Mouse (Mus musculus): ENCODE data around the gene Rhoj. TPM values are rescaled to one million over a fixed set of nuclear protein-coding genes. Genes with fewer than 3 reads are reported as not detected.

The Rhoj gene
- total and polyA plus RNA-seq, 3 experiments = not detected

GRCm38 (mm10) chr12:75369418-75369851 is 61.3 kb downstream of the Rhoj start:
- Histone ChIP-seq H3K27me3 (replicated peaks) (no peaks in the 10 kb centered on the region), H3K27ac (ENCODE audit: insufficient read depth, low read depth) (no peak overlapping the region)

GRCm38 (mm10) chr12:75374437-75374836 is 66.3 kb downstream of the Rhoj start:
- no peak for DNase-seq (ENCODE audit: extremely low read depth)
- Histone ChIP-seq H3K9ac (ENCODE audit: insufficient read depth, low read depth) (no peak overlapping the region), H3K27ac (ENCODE audit: insufficient read depth, low read depth) (no peak overlapping the region), H3K9me3 (replicated peaks; ENCODE audit: low read length) (no peaks in the 10 kb centered on the region), H3K4me1 (ENCODE audit: control insufficient read depth in 1 of 2, insufficient read depth in 2 of 2) (peaks cover 0 to 6% of the 10 kb centered on the region in 2 experiments; a peak in 2 of 4 replicates), H3K27me3 (replicated peaks) (no peaks in the 10 kb centered on the region), H3K79me2 (replicated peaks; ENCODE audit: control insufficient read depth, extremely low read depth, insufficient read depth, poor library complexity, severe bottlenecking) (no peaks in the 10 kb centered on the region), H3K4me3 (replicated peaks in 1 of 3; ENCODE audit: low read depth in 2 of 3, low read length in 2 of 3, poor library complexity in 1 of 3) (no peak overlapping the region), H3K36me3 (replicated peaks in 1 of 2; ENCODE audit: control insufficient read depth in 1 of 2, insufficient read depth in 1 of 2, low read length in 1 of 2) (no peaks in the 10 kb centered on the region), H3K4me2 (ENCODE audit: insufficient read depth, low read depth, poor library complexity, severe bottlenecking) (no peak overlapping the region)
- TF ChIP-seq MXI1 (IDR thresholded peaks at IDR 0.05; ENCODE audit: low read depth, low read length) = no peak
- TF ChIP-seq CHD1 (IDR thresholded peaks at IDR 0.05; ENCODE audit: low read depth, low read length) = no peak
- dilution Hi-C loops (cut with MboI; ENCODE audit: extremely low pct_ligation_motif_present, extremely low pct_unique_long_range_greater_than_20kb, low sequenced_read_pairs) = no loop called here
- in situ Hi-C loops (cut with MboI; ENCODE audit: low pct_ligation_motif_present, low pct_unique_long_range_greater_than_20kb, low sequenced_read_pairs) = no loop called here

More at GRCm38 (mm10) chr12:75369418-75369851, 61.3 kb downstream of the Rhoj start:
- TF ChIP-seq ZC3H11A (IDR thresholded peaks at IDR 0.05; ENCODE audit: low read depth, low read length) = no peak
- TF ChIP-seq HCFC1 (IDR thresholded peaks at IDR 0.05; ENCODE audit: low read depth, low read length) = no peak
- TF ChIP-seq BHLHE40 (IDR thresholded peaks at IDR 0.05; ENCODE audit: low read depth, low read length) = no peak
- TF ChIP-seq JUN (IDR thresholded peaks at IDR 0.05; ENCODE audit: insufficient read depth, low read depth, low read length) = no peak
- TF ChIP-seq CHD1 (IDR thresholded peaks at IDR 0.05; ENCODE audit: low read depth, low read length) = no peak
- no peak for TF ChIP-seq MAFK (IDR thresholded peaks at IDR 0.05; ENCODE audit: insufficient replicate concordance, low read length)
- no peak for TF ChIP-seq KAT2A (IDR thresholded peaks at IDR 0.05; ENCODE audit: insufficient replicate concordance, low read length)
- no peak for TF ChIP-seq MEF2A (IDR thresholded peaks at IDR 0.05; ENCODE audit: borderline replicate concordance, low read depth, low read length)
- no peak for TF ChIP-seq SMC3 (IDR thresholded peaks at IDR 0.05; ENCODE audit: low read depth, low read length)
- in situ Hi-C loops (cut with MboI; ENCODE audit: low pct_ligation_motif_present, low pct_unique_long_range_greater_than_20kb, low sequenced_read_pairs) (no loop called here), dilution Hi-C loops (cut with MboI; ENCODE audit: extremely low pct_ligation_motif_present, extremely low pct_unique_long_range_greater_than_20kb, low sequenced_read_pairs) (no loop called here)
- no peaks in the 10 kb centered on the region for H3K4me1 ChIP-seq (ENCODE audit: control insufficient read depth in 1 of 2, insufficient read depth in 2 of 2)
- no peaks in the 10 kb centered on the region for H3K36me3 ChIP-seq (replicated peaks in 1 of 2; ENCODE audit: control insufficient read depth in 1 of 2, insufficient read depth in 1 of 2, low read length in 1 of 2)
- no peak overlapping the region for H3K4me3 ChIP-seq (replicated peaks in 1 of 3; ENCODE audit: low read depth in 2 of 3, low read length in 2 of 3, poor library complexity in 1 of 3)
- DNase-seq (ENCODE audit: extremely low read depth) = no peak
- no peak overlapping the region for H3K4me2 ChIP-seq (ENCODE audit: insufficient read depth, low read depth, poor library complexity, severe bottlenecking)
- H3K9ac ChIP-seq (ENCODE audit: insufficient read depth, low read depth) = no peak overlapping the region
- no peaks in the 10 kb centered on the region for H3K79me2 ChIP-seq (replicated peaks; ENCODE audit: control insufficient read depth, extremely low read depth, insufficient read depth, poor library complexity, severe bottlenecking)
- H3K9me3 ChIP-seq (replicated peaks; ENCODE audit: low read length) = no peaks in the 10 kb centered on the region

GRCm38 (mm10) chr12:75375060-75375459 is 66.9 kb downstream of the Rhoj start:
- dilution Hi-C loops (cut with MboI; ENCODE audit: extremely low pct_ligation_motif_present, extremely low pct_unique_long_range_greater_than_20kb, low sequenced_read_pairs) (no loop called here), in situ Hi-C loops (cut with MboI; ENCODE audit: low pct_ligation_motif_present, low pct_unique_long_range_greater_than_20kb, low sequenced_read_pairs) (no loop called here)
- H3K4me3 ChIP-seq (replicated peaks in 1 of 3; ENCODE audit: low read depth in 2 of 3, low read length in 2 of 3, poor library complexity in 1 of 3) = no peak overlapping the region
- DNase-seq (ENCODE audit: extremely low read depth) = no peak
- H3K36me3 ChIP-seq (replicated peaks in 1 of 2; ENCODE audit: control insufficient read depth in 1 of 2, insufficient read depth in 1 of 2, low read length in 1 of 2) = no peaks in the 10 kb centered on the region
- no peaks in the 10 kb centered on the region for H3K79me2 ChIP-seq (replicated peaks; ENCODE audit: control insufficient read depth, extremely low read depth, insufficient read depth, poor library complexity, severe bottlenecking)
- H3K27me3 ChIP-seq (replicated peaks) = no peaks in the 10 kb centered on the region
- H3K9ac ChIP-seq (ENCODE audit: insufficient read depth, low read depth) = no peak overlapping the region
- H3K9me3 ChIP-seq (replicated peaks; ENCODE audit: low read length) = no peaks in the 10 kb centered on the region
- H3K4me2 ChIP-seq (ENCODE audit: insufficient read depth, low read depth, poor library complexity, severe bottlenecking) = no peak overlapping the region
- TF ChIP-seq ZC3H11A (IDR thresholded peaks at IDR 0.05; ENCODE audit: low read depth, low read length) (no peak), IRF4 (IDR thresholded peaks at IDR 0.05; ENCODE audit: low read depth, low read length) (no peak), ZMIZ1 (IDR thresholded peaks at IDR 0.05; ENCODE audit: low read depth, low read length) (no peak), SIN3A (IDR thresholded peaks at IDR 0.05; ENCODE audit: low read length) (no peak), NELFE (IDR thresholded peaks at IDR 0.05; ENCODE audit: low read depth, low read length) (no peak), TCF12 (IDR thresholded peaks at IDR 0.05; ENCODE audit: low read depth, low read length) (no peak), UBTF (IDR thresholded peaks at IDR 0.05; ENCODE audit: low read depth, low read length) (no peak)
- no peak overlapping the region for H3K27ac ChIP-seq (ENCODE audit: insufficient read depth, low read depth)
- H3K4me1 ChIP-seq (ENCODE audit: control insufficient read depth in 1 of 2, insufficient read depth in 2 of 2) = peaks cover 0 to 6% of the 10 kb centered on the region in 2 experiments; a peak in 2 of 4 replicates
